Mouse (Mus musculus): Measurements from ENCODE around the gene B3gat3.

DNA sequence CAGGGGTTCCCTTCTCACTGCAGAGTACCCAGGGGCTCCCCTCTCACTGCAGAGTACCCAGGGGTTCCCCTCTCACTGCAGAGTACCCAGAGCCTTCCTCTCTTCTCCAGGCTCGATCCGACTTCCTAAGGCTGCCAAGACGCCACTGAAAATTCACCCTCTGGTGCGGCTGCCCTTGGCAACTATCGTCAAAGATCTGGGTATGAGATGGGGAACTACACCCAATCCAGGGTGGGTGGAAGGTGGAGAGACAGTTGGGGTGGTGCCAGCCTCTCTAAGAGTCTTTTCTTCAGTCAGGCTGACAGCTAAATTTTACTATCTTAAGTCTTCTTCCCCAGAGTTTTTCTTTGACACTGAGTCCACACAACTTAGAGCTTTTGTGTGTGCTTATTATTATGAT is 30.0 kb downstream of the B3gat3 start:
- TF ChIP-seq CTCF (IDR thresholded peaks at IDR 0.05; ENCODE audit: extremely low read depth, insufficient read depth, low read length) = no peak
- TF ChIP-seq POLR2A (IDR thresholded peaks at IDR 0.05; ENCODE audit: extremely low read depth, insufficient read depth, low read length) = no peak
